Mouse (Mus musculus) B cell, adult 62 days (primary cell): ENCODE results near the gene Usp54. TPM values are rescaled to one million over a fixed set of nuclear protein-coding genes. Genes with fewer than 3 reads are reported as not detected.

Experiments
- total RNA-seq: library from RNA; stranded (reverse); gene quantifications from 4 replicates; pipeline ENCODE4 v1.2.4, GENCODE M21; 2023

Usp54 gene
- 5.2 to 6.9 TPM (median 5.8 TPM) in 4 replicates for total RNA-seq

GRCm38 (mm10) chr14:20640644-20641437 is at the start of gene Usp54:
Gene Usp54 (minus strand): TSS chr14:20641063.

GRCm38 (mm10) chr14:20674064-20674833 is 33.4 kb upstream of the Usp54 start, which contains the start of gene Sec24c:
Gene Sec24c (plus strand): TSS chr14:20674308.

GRCm38 (mm10) chr14:20668154-20668810 is 27.4 kb upstream of the Usp54 start, which contains the start of gene Synpo2l:
Gene Synpo2l (minus strand): TSS chr14:20668354.

GRCm38 (mm10) chr14:20656361-20656760 is 15.5 kb upstream of the Usp54 start, which contains the start of gene Myoz1:
Gene Myoz1 (minus strand): TSS chr14:20656540.

GRCm38 (mm10) chr14:20546415-20546814 is 94.4 kb downstream of the Usp54 start, which contains the start of gene Ppp3cb:
Gene Ppp3cb (minus strand): TSS chr14:20546573.

Other genes with a start within 250 kb of the Usp54 start
- 34.6 to 43.1 TPM (median 37.0 TPM) in 4 replicates for gene Mrps16, start 247.4 kb downstream of the Usp54 start, total RNA-seq
- not detected in 4 replicates for gene Cfap70, start 188.8 kb downstream of the Usp54 start, total RNA-seq
- gene Anxa7, start 160.9 kb downstream of the Usp54 start, total RNA-seq: 49.7 to 53.2 TPM (median 50.3 TPM) in 4 replicates
- 2.8 to 4.5 TPM (median 4.2 TPM) in 4 replicates for gene Mss51, start 144.2 kb downstream of the Usp54 start, total RNA-seq
- gene Ppp3cb, start 94.5 kb downstream of the Usp54 start, total RNA-seq: 101 to 117 TPM (median 110 TPM) in 4 replicates
- gene Myoz1, start 15.5 kb upstream of the Usp54 start, total RNA-seq: not detected in 4 replicates
- 0.18 to 0.27 TPM (median 0.20 TPM) in 3 of 4 replicates, not detected in the other for gene Synpo2l, start 27.3 kb upstream of the Usp54 start, total RNA-seq
- 216 to 224 TPM (median 218 TPM) in 4 replicates for gene Sec24c, start 33.2 kb upstream of the Usp54 start, total RNA-seq
- gene Fut11, start 53.9 kb upstream of the Usp54 start, total RNA-seq: 6.2 to 7.0 TPM (median 6.3 TPM) in 4 replicates
- gene Chchd1, start 61.9 kb upstream of the Usp54 start, total RNA-seq: 32.0 to 40.8 TPM (median 34.1 TPM) in 4 replicates
- gene Zswim8, start 66.5 kb upstream of the Usp54 start, total RNA-seq: 192 to 208 TPM (median 201 TPM) in 4 replicates
- 48.6 to 52.8 TPM (median 50.3 TPM) in 4 replicates for gene Ndst2, start 93.5 kb upstream of the Usp54 start, total RNA-seq
- 19.7 to 28.2 TPM (median 21.3 TPM) in 4 replicates for gene Camk2g, start 153.0 kb upstream of the Usp54 start, total RNA-seq
- 2.1 to 3.3 TPM (median 2.9 TPM) in 4 replicates for gene Plau, start 195.6 kb upstream of the Usp54 start, total RNA-seq